Mouse (Mus musculus) liver, postnatal 0 days (tissue): ENCODE measurements around the gene Rec114.

Source experiments
- CTCF ChIP-seq: sonication (generic); IDR thresholded peaks from 2 replicates; pipeline ENCODE4 v1.5.1; 2016; ENCODE audit warnings: antibody characterized with exemption, low read depth
- EP300 ChIP-seq: IDR thresholded peaks from 2 replicates; pipeline ENCODE4 v1.6.1; 2016; ENCODE audit warnings: antibody characterized with exemption, low read depth, mild to moderate bottlenecking

DNA sequence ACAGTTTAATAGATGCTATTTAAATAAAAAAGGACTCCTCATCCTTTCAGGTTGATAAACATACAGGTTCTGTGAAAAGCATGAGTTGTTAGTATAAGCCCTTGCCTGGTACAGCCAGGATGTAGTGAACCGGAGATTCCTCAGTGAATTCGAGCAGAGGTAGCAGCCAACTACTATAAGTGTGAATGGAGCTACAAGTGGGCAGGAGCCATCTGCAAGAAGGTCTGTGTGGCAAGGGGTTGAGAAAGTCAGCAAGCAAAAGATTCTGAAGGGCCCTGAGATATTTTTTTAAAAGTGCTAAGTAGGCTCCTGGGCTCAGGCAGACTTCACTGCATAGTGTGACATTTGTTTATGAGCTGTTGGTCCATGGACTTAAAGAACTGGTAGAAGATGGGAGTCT lies 86.9 kb downstream of the Rec114 start:
- TF ChIP-seq EP300 (no peak), CTCF (no peak)
